Mouse (Mus musculus) midbrain, postnatal 0 days (tissue): ENCODE data around the gene Meig1. TPM values are rescaled to one million over a fixed set of nuclear protein-coding genes. Genes with fewer than 3 reads are reported as not detected.
A peak's percentile ranks its signal among the peaks of the same experiment; 100 is the strongest.

Experiments used
- ATAC-seq: fragments of 200-750 bp; cut with Nextera tagmentation; 2 replicates; pipeline ENCODE4 v1.8.0; 2017; ENCODE audit warnings: moderate number of reproducible peaks, mild to moderate bottlenecking, moderate TSS enrichment, moderate library complexity; ENCODE audit not compliant: low FRiP score
- DNase-seq: peaks from one replicate; pipeline ENCODE4 v3.0.0-alpha.2; 2015; ENCODE audit warnings: low spot score
- H3K27ac ChIP-seq: fragments of 300-500 bp; sonication (generic); 2 replicates; pipeline ENCODE4 v1.5.1; 2014; ENCODE audit warnings: low read depth, mild to moderate bottlenecking, low read length, mixed read lengths
- H3K27me3 ChIP-seq: fragments of 300-500 bp; sonication (generic); 2 replicates; pipeline ENCODE4 v1.6.1; 2014; ENCODE audit warnings: low read length, control low read depth, mixed read lengths; ENCODE audit not compliant: insufficient read depth
- H3K36me3 ChIP-seq: fragments of 300-500 bp; sonication (generic); 2 replicates; pipeline ENCODE4 v1.6.1; 2014; ENCODE audit warnings: low read length, control low read depth, mixed read lengths; ENCODE audit not compliant: insufficient read depth
- H3K4me1 ChIP-seq: fragments of 300-500 bp; sonication (generic); 2 replicates; pipeline ENCODE4 v1.6.1; 2014; ENCODE audit warnings: mild to moderate bottlenecking, control low read depth, antibody characterized with exemption, low read length, mixed read lengths; ENCODE audit not compliant: insufficient read depth
- H3K4me2 ChIP-seq: fragments of 300-500 bp; sonication (generic); 2 replicates; pipeline ENCODE4 v1.6.1; 2014; ENCODE audit warnings: low read depth, mild to moderate bottlenecking, low read length, mixed read lengths; ENCODE audit not compliant: poor library complexity, severe bottlenecking
- H3K4me3 ChIP-seq: fragments of 300-500 bp; sonication (generic); 2 replicates; pipeline ENCODE4 v1.5.1; 2014; ENCODE audit warnings: low read depth, mild to moderate bottlenecking, low read length, moderate library complexity
- H3K9ac ChIP-seq: fragments of 300-500 bp; sonication (generic); replicated peaks from 2 replicates; pipeline ENCODE4 v1.6.1; 2014; ENCODE audit warnings: mild to moderate bottlenecking, low read length, moderate library complexity, mixed read lengths; ENCODE audit not compliant: poor library complexity, severe bottlenecking
- H3K9me3 ChIP-seq: fragments of 300-500 bp; sonication (generic); 2 replicates; pipeline ENCODE4 v1.6.1; 2016; ENCODE audit warnings: low read length, control low read depth
- CTCF ChIP-seq: IDR thresholded peaks from 2 replicates; pipeline ENCODE4 v1.5.1; 2016; ENCODE audit warnings: antibody characterized with exemption, mild to moderate bottlenecking
- WGBS: fragments of 180-500 bp; shearing (Covaris S2); extraction: QIAGEN DNeasy Blood & Tissue Kit; methylation state at CpG from one replicate; pipeline ENCODE4 v1.1.7; 2014; 5-methylcytosine and 5-hydroxymethylcytosine counted together
- polyA plus RNA-seq: library from polyadenylated mRNA; unstranded; fragments of >200 nt; fragmentation: Nextera tagmentation; extraction: Ambion mirVana; gene quantifications from 2 replicates; pipeline ENCODE4 v1.2.1, GENCODE M21; 2015
- total RNA-seq: library from RNA; depleted of rRNA; stranded (reverse); fragments of >200 nt; gene quantifications from 2 replicates; pipeline ENCODE4 v1.2.3, GENCODE M21; 2014; rRNA removed

Meig1 gene
- total and polyA plus RNA-seq, 2 experiments from 2014 or later = 7.2 to 19.0 TPM

DNA sequence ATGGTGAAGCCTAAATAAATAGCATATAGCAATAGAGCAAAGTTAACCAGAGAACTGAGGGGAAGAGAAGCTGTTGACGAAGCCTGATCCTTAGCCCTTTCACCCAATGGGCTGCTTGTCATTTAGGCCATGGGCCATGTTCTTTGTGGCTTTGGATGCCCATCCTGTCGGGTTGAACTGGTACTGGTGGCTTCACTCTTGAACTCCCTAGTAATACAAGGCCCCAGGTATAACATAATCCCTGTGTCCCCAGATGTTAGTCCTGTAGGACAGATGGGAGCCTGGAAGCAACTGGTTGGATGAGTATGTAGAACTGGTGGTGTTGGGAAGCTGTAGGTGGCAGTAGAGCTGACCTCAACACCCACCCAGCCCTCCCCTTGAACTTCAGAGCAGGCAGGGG is 30.5 kb downstream of the Meig1 start:
- no peak for TF ChIP-seq CTCF
- ATAC-seq = no peak
- H3K4me2 ChIP-seq = no peak overlapping the region
- no peak overlapping the region for H3K27ac ChIP-seq
- H3K27me3 ChIP-seq = no peaks in the 10 kb centered on the region
- no peaks in the 10 kb centered on the region for H3K36me3 ChIP-seq
- DNase-seq = no peak
- H3K9me3 ChIP-seq = no peaks in the 10 kb centered on the region
- H3K9ac ChIP-seq = no peak overlapping the region
- 75% methylated on average over 2 of the region's 2 CpGs for WGBS
- H3K4me1 ChIP-seq = no peaks in the 10 kb centered on the region
- H3K4me3 ChIP-seq = no peak overlapping the region

- no peak for ATAC-seq
- Histone ChIP-seq H3K36me3 (no peaks in the 10 kb centered on the region), H3K9ac (no peak overlapping the region), H3K4me1 (no peaks in the 10 kb centered on the region), H3K4me3 (no peak overlapping the region), H3K9me3 (no peaks in the 10 kb centered on the region), H3K27me3 (no peaks in the 10 kb centered on the region), H3K4me2 (no peak overlapping the region), H3K27ac (no peak overlapping the region)
- WGBS = 84% methylated on average over 6 of the region's 6 CpGs
- no peak for TF ChIP-seq CTCF
- DNase-seq = no peak
Observed at GRCm38 (mm10) chr2:3387105-3387860, 35.2 kb downstream of the Meig1 start.

- DNase-seq = peak; percentile 36
- no peaks in the 10 kb centered on the region for H3K9me3 ChIP-seq
- ATAC-seq = no peak
- H3K4me1 ChIP-seq = no peaks in the 10 kb centered on the region
- H3K9ac ChIP-seq = no peak overlapping the region
- TF ChIP-seq CTCF = peak; percentile 56
- H3K27me3 ChIP-seq = no peaks in the 10 kb centered on the region
- H3K4me3 ChIP-seq = no peak overlapping the region
- 26% methylated on average over 4 of the region's 4 CpGs for WGBS
- H3K4me2 ChIP-seq = no peak overlapping the region
- H3K36me3 ChIP-seq = no peaks in the 10 kb centered on the region
- H3K27ac ChIP-seq = no peak overlapping the region
Observed at GRCm38 (mm10) chr2:3365127-3365526, 57.3 kb downstream of the Meig1 start.

DNA sequence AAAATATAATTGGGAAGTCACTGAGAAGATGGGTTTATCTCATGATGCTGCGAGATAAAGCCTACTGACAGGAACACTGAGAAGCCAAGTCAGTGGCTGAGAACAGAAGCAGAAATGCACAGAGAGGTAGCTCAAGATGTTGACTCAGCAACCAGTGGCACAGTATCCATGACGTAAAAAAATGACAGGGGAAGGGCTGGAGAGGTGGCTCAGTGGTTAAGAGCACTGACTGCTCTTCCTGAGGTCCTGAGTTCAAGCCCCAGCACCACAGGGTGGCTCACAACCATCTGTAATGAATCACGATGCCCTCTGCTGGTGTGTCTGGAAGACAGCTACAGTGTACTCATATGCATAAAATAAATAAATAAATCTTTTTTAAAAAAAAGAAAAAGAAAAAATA is 61.4 kb downstream of the Meig1 start:
- ATAC-seq (no peak), DNase-seq (no peak)
- Histone ChIP-seq H3K4me1 (no peaks in the 10 kb centered on the region), H3K4me2 (no peak overlapping the region), H3K27ac (no peak overlapping the region), H3K4me3 (no peak overlapping the region), H3K36me3 (no peaks in the 10 kb centered on the region), H3K9me3 (no peaks in the 10 kb centered on the region), H3K9ac (no peak overlapping the region), H3K27me3 (no peaks in the 10 kb centered on the region)
- WGBS = 87% methylated on average over 3 of the region's 3 CpGs
- no peak for TF ChIP-seq CTCF

Other genes with a start within 250 kb of the Meig1 start
- gene Nmt2, start 138.4 kb downstream of the Meig1 start, total RNA-seq = 79.9 and 90.9 TPM in 2 replicates
- gene Nmt2, start 138.4 kb downstream of the Meig1 start, polyA plus RNA-seq = 107 and 108 TPM in 2 replicates
- gene Rpp38, start 90.0 kb downstream of the Meig1 start, total RNA-seq = 6.0 and 8.5 TPM in 2 replicates
- gene Rpp38, start 90.0 kb downstream of the Meig1 start, polyA plus RNA-seq = 7.3 TPM in 2 replicates
- 1.5 TPM in 1 of 2 replicates, not detected in the other for gene Acbd7, start 86.5 kb downstream of the Meig1 start, total RNA-seq
- gene Acbd7, start 86.5 kb downstream of the Meig1 start, polyA plus RNA-seq = 10.5 and 12.3 TPM in 2 replicates
- not detected in 2 replicates for gene Olah, start 25.4 kb downstream of the Meig1 start, total RNA-seq
- 0.11 and 0.20 TPM in 2 replicates for gene Olah, start 25.4 kb downstream of the Meig1 start, polyA plus RNA-seq
- gene Dclre1c, start 1.5 kb upstream of the Meig1 start, total RNA-seq = 6.6 and 9.4 TPM in 2 replicates
- gene Dclre1c, start 1.5 kb upstream of the Meig1 start, polyA plus RNA-seq = 6.3 and 6.8 TPM in 2 replicates
- 5.6 and 6.7 TPM in 2 replicates for gene Suv39h2, start 52.4 kb upstream of the Meig1 start, total RNA-seq
- 4.8 and 4.9 TPM in 2 replicates for gene Suv39h2, start 52.4 kb upstream of the Meig1 start, polyA plus RNA-seq
- gene Gm45902, start 90.1 kb upstream of the Meig1 start, total RNA-seq = 10.6 TPM in 2 replicates
- gene Gm45902, start 90.1 kb upstream of the Meig1 start, polyA plus RNA-seq = 4.8 and 5.2 TPM in 2 replicates
- gene Hspa14, start 90.2 kb upstream of the Meig1 start, total RNA-seq = 45.1 and 47.2 TPM in 2 replicates
- 42.7 and 45.8 TPM in 2 replicates for gene Hspa14, start 90.2 kb upstream of the Meig1 start, polyA plus RNA-seq
- gene Cdnf, start 90.4 kb upstream of the Meig1 start, total RNA-seq = 0.47 and 0.55 TPM in 2 replicates
- gene Cdnf, start 90.4 kb upstream of the Meig1 start, polyA plus RNA-seq = 0.23 and 0.58 TPM in 2 replicates
- gene Fam107b, start 147.8 kb upstream of the Meig1 start, total RNA-seq = 26.8 and 50.6 TPM in 2 replicates
- gene Fam107b, start 147.8 kb upstream of the Meig1 start, polyA plus RNA-seq = 15.6 and 16.0 TPM in 2 replicates